Mouse (Mus musculus) lung, postnatal 0 days (tissue): ENCODE measurements around the gene Tnnt2. TPM values are rescaled to one million over a fixed set of nuclear protein-coding genes. Genes with fewer than 3 reads are reported as not detected.

Source experiments
- ATAC-seq: fragments of 200-750 bp; cut with Nextera tagmentation; 2 replicates; pipeline ENCODE4 v1.8.0; 2017; ENCODE audit warnings: moderate library complexity
- DNase-seq: peaks from one replicate; pipeline ENCODE4 v3.0.0-alpha.2; 2016; ENCODE audit warnings: low spot score
- H3K27ac ChIP-seq: fragments of 300-500 bp; sonication (generic); 2 replicates; pipeline ENCODE4 v1.5.1; 2014; ENCODE audit warnings: antibody characterized with exemption, mild to moderate bottlenecking, low read length, mixed read lengths
- H3K27me3 ChIP-seq: fragments of 300-500 bp; sonication (generic); replicated peaks from 2 replicates; pipeline ENCODE4 v1.6.1; 2014; ENCODE audit warnings: low read length, mixed read lengths; ENCODE audit not compliant: insufficient read depth
- H3K36me3 ChIP-seq: fragments of 300-500 bp; sonication (generic); 2 replicates; pipeline ENCODE4 v1.6.1; 2014; ENCODE audit warnings: low read length, mixed read lengths; ENCODE audit not compliant: insufficient read depth
- H3K4me1 ChIP-seq: fragments of 300-500 bp; sonication (generic); 2 replicates; pipeline ENCODE4 v1.6.1; 2014; ENCODE audit warnings: antibody characterized with exemption, low read depth, low read length, mixed read lengths; ENCODE audit not compliant: insufficient read depth
- H3K4me2 ChIP-seq: fragments of 300-500 bp; sonication (generic); replicated peaks from 2 replicates; pipeline ENCODE4 v1.6.1; 2014; ENCODE audit warnings: low read depth, mild to moderate bottlenecking, low read length, moderate library complexity, mixed read lengths
- H3K4me3 ChIP-seq: fragments of 300-500 bp; sonication (generic); 2 replicates; pipeline ENCODE4 v1.5.1; 2014; ENCODE audit warnings: low read depth, low read length
- H3K9ac ChIP-seq: fragments of 300-500 bp; sonication (generic); replicated peaks from 2 replicates; pipeline ENCODE4 v1.6.1; 2014; ENCODE audit warnings: low read depth, mild to moderate bottlenecking
- H3K9me3 ChIP-seq: fragments of 300-500 bp; sonication (generic); 2 replicates; pipeline ENCODE4 v1.6.1; 2016; ENCODE audit warnings: low read length, mixed read lengths
- CTCF ChIP-seq: IDR thresholded peaks from 2 replicates; pipeline ENCODE4 v1.5.1; 2016; ENCODE audit warnings: antibody characterized with exemption, mild to moderate bottlenecking
- EP300 ChIP-seq: IDR thresholded peaks from 2 replicates; pipeline ENCODE4 v1.6.1; 2016; ENCODE audit warnings: antibody characterized with exemption, mild to moderate bottlenecking, control low read depth
- WGBS: fragments of 180-500 bp; shearing (Covaris S2); extraction: QIAGEN DNeasy Blood & Tissue Kit; methylation state at CpG from one replicate; pipeline ENCODE4 v1.1.7; 2014; 5-methylcytosine and 5-hydroxymethylcytosine counted together
- polyA plus RNA-seq: library from polyadenylated mRNA; unstranded; fragments of >200 nt; fragmentation: Nextera tagmentation; extraction: Ambion mirVana; gene quantifications from 2 replicates; pipeline ENCODE4 v1.2.1, GENCODE M21; 2015

Tnnt2 gene
- polyA plus RNA-seq, 1 experiment from 2014 or later = 84.6 TPM

- H3K36me3 ChIP-seq = no peaks in the 10 kb centered on the region
Measured at GRCm38 (mm10) chr1:135840675-135841395, 4.7 kb downstream of the Tnnt2 start.

GRCm38 (mm10) chr1:135843519-135844262 lies 7.5 kb downstream of the Tnnt2 start:
- Histone ChIP-seq H3K4me1 (no peaks in the 10 kb centered on the region; the same call in 1 of the 2 replicates), H3K4me3 (no peak overlapping the region), H3K27ac (no peak overlapping the region), H3K9me3 (no peaks in the 10 kb centered on the region), H3K27me3 (no peaks in the 10 kb centered on the region), H3K36me3 (no peaks in the 10 kb centered on the region), H3K9ac (no peak overlapping the region), H3K4me2 (no peak overlapping the region)
- ATAC-seq (no peak), DNase-seq (no peak)
- WGBS = 89% methylated on average over 10 of the region's 10 CpGs
- TF ChIP-seq CTCF (no peak), EP300 (no peak)

More at GRCm38 (mm10) chr1:135840675-135841395, 4.7 kb downstream of the Tnnt2 start:
- H3K27ac ChIP-seq = no peak overlapping the region
- DNase-seq = no peak
- no peak overlapping the region for H3K4me2 ChIP-seq
- H3K9ac ChIP-seq = no peak overlapping the region
- no peaks in the 10 kb centered on the region for H3K9me3 ChIP-seq
- 66% methylated on average over 15 of the region's 15 CpGs for WGBS
- ATAC-seq = no peak
- no peak overlapping the region for H3K4me3 ChIP-seq
- H3K27me3 ChIP-seq = no peaks in the 10 kb centered on the region
- H3K4me1 ChIP-seq = no peaks in the 10 kb centered on the region
- no peak for TF ChIP-seq EP300
- no peak for TF ChIP-seq CTCF

GRCm38 (mm10) chr1:135844481-135844880 lies 8.3 kb downstream of the Tnnt2 start:
- DNase-seq (peak; percentile 70), ATAC-seq (peak; percentile 84)
- no peak overlapping the region for H3K4me2 ChIP-seq
- 42% methylated on average over 6 of the region's 6 CpGs for WGBS
- no peaks in the 10 kb centered on the region for H3K36me3 ChIP-seq
- no peak overlapping the region for H3K9ac ChIP-seq
- no peaks in the 10 kb centered on the region for H3K27me3 ChIP-seq
- peak; percentile 89 for TF ChIP-seq EP300
- TF ChIP-seq CTCF = no peak
- no peaks in the 10 kb centered on the region for H3K9me3 ChIP-seq
- no peaks in the 10 kb centered on the region; the same call in 1 of the 2 replicates for H3K4me1 ChIP-seq
- H3K4me3 ChIP-seq = no peak overlapping the region
- peak overlapping the region; percentile 44; the same call in 1 of the 2 replicates for H3K27ac ChIP-seq

- no peaks in the 10 kb centered on the region; the same call in 1 of the 2 replicates for H3K4me1 ChIP-seq
- no peaks in the 10 kb centered on the region for H3K36me3 ChIP-seq
- 79% methylated on average over 5 of the region's 5 CpGs for WGBS
- ATAC-seq (no peak), DNase-seq (no peak)
- no peak overlapping the region for H3K4me2 ChIP-seq
- no peak overlapping the region for H3K27ac ChIP-seq
- TF ChIP-seq CTCF (no peak), EP300 (no peak)
- no peaks in the 10 kb centered on the region for H3K9me3 ChIP-seq
- H3K4me3 ChIP-seq = no peak overlapping the region
- no peak overlapping the region for H3K9ac ChIP-seq
- H3K27me3 ChIP-seq = no peaks in the 10 kb centered on the region
Measured at GRCm38 (mm10) chr1:135846632-135847031, 10.5 kb downstream of the Tnnt2 start.

GRCm38 (mm10) chr1:135847139-135847562 lies 11.0 kb downstream of the Tnnt2 start:
- Histone ChIP-seq H3K27me3 (no peaks in the 10 kb centered on the region), H3K4me1 (no peaks in the 10 kb centered on the region; the same call in 1 of the 2 replicates), H3K9ac (no peak overlapping the region), H3K9me3 (no peaks in the 10 kb centered on the region), H3K36me3 (no peaks in the 10 kb centered on the region), H3K27ac (no peak overlapping the region), H3K4me3 (no peak overlapping the region), H3K4me2 (no peak overlapping the region)
- ATAC-seq (peak; percentile 45), DNase-seq (peak; percentile 70)
- WGBS = 34% methylated on average over 6 of the region's 6 CpGs
- TF ChIP-seq CTCF (peak; percentile 81), EP300 (no peak)

- H3K4me3 ChIP-seq = no peak overlapping the region
- no peaks in the 10 kb centered on the region; the same call in 1 of the 2 replicates for H3K4me1 ChIP-seq
- no peaks in the 10 kb centered on the region for H3K27me3 ChIP-seq
- no peak overlapping the region for H3K4me2 ChIP-seq
- DNase-seq (no peak), ATAC-seq (no peak)
- WGBS = 69% methylated on average over 17 of the region's 17 CpGs
- TF ChIP-seq EP300 (no peak), CTCF (no peak)
- H3K9ac ChIP-seq = no peak overlapping the region
- no peaks in the 10 kb centered on the region for H3K36me3 ChIP-seq
- H3K27ac ChIP-seq = no peak overlapping the region
- no peaks in the 10 kb centered on the region for H3K9me3 ChIP-seq
Measured at GRCm38 (mm10) chr1:135847611-135848351, 11.6 kb downstream of the Tnnt2 start.
